Comparison of ENCODE assay signal across 9 mouse cellular contexts in the genomic region with DNA sequence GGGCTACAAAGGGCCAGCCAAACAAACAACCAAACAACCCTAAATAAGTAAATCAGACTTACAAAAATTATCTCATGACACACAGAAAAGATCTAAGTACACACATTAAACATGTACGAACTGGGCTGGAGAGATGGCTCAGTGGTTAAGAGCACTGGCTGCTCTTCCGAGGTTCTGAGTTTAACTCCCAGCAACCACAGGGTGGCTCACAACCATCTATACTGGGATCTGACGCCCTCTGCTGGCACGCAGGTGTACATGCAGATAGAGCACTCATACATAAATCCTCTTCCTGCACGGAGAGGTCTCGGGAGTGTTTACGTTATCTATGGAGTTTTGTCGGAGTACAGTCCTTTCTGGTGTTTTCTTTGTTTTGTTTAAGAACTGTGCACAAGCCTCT.
DNase-seq lines count a peak whose midpoint lies in the region; ATAC-seq and TF ChIP-seq lines count a peak whose summit lies in the region.
"Had no signal": no experiment of that assay in that cellular context is flagged by ENCODE, and none has a peak within 500 bp of the region (broad histone marks: within the 10 kb centered on the region; RNA-seq: fewer than 3 reads in every experiment).

No protein-coding gene starts in this region.

- H3K27ac ChIP-seq in hindbrain, embryonic 11.5 days (ENCODE audit: low read depth, low read length), result no peak overlapping the region
- no peak overlapping the region for H3K27ac ChIP-seq in hindbrain, embryonic 16.5 days (ENCODE audit: low read depth, low read length)
- no peak overlapping the region for H3K27ac ChIP-seq in lung, embryonic 14.5 days (ENCODE audit: low read depth)
- H3K27ac ChIP-seq in hindbrain, embryonic 13.5 days, result no peak overlapping the region
- H3K27ac ChIP-seq: macrophage had no signal

- no peak overlapping the region for H3K9ac ChIP-seq in hindbrain, embryonic 11.5 days (ENCODE audit: low read depth, low read length)
- no peak overlapping the region for H3K9ac ChIP-seq in hindbrain, embryonic 16.5 days (ENCODE audit: low read depth, low read length)
- H3K9ac ChIP-seq in lung, embryonic 14.5 days, result no peak overlapping the region
- H3K9ac ChIP-seq in hindbrain, embryonic 13.5 days, result no peak overlapping the region

- no peak for ATAC-seq in hindbrain, embryonic 11.5 days (ENCODE audit: low FRiP score)
- ATAC-seq in hindbrain, embryonic 16.5 days, result no peak
- ATAC-seq in lung, embryonic 14.5 days (ENCODE audit: insufficient read depth), result no peak
- no peak for ATAC-seq in hindbrain, embryonic 13.5 days (ENCODE audit: low FRiP score)

- 44% methylated on average over 8 of the region's 8 CpGs for WGBS in hindbrain, embryonic 11.5 days
- 36% methylated on average over 8 of the region's 8 CpGs for WGBS in hindbrain, embryonic 16.5 days
- WGBS in lung, embryonic 14.5 days, result 28% methylated on average over 8 of the region's 8 CpGs
- 42% methylated on average over 8 of the region's 8 CpGs for WGBS in hindbrain, embryonic 13.5 days

- H3K4me1 ChIP-seq in hindbrain, embryonic 11.5 days (replicated peaks; ENCODE audit: control insufficient read depth, insufficient read depth, low read length), result no peaks in the 10 kb centered on the region
- peaks cover 6% of the 10 kb centered on the region for H3K4me1 ChIP-seq in hindbrain, embryonic 16.5 days (ENCODE audit: control insufficient read depth, insufficient read depth, low read depth, low read length)
- H3K4me1 ChIP-seq in lung, embryonic 14.5 days (ENCODE audit: insufficient read depth), result no peaks in the 10 kb centered on the region
- H3K4me1 ChIP-seq in hindbrain, embryonic 13.5 days (replicated peaks), result peaks cover 9% of the 10 kb centered on the region

- H3K36me3 ChIP-seq in hindbrain, embryonic 11.5 days (ENCODE audit: control insufficient read depth, insufficient read depth, low read length), result no peaks in the 10 kb centered on the region
- no peaks in the 10 kb centered on the region for H3K36me3 ChIP-seq in hindbrain, embryonic 16.5 days (ENCODE audit: control insufficient read depth, insufficient read depth, low read length)
- H3K36me3 ChIP-seq in lung, embryonic 14.5 days (ENCODE audit: insufficient read depth), result 0 out of 2 replicates have a peak, but pooled peaks cover under 1% of the 10 kb centered on the region
- H3K36me3 ChIP-seq in hindbrain, embryonic 13.5 days, result no peaks in the 10 kb centered on the region

- no peak overlapping the region for H3K4me3 ChIP-seq in hindbrain, embryonic 11.5 days (ENCODE audit: low read depth, low read length)
- no peak overlapping the region for H3K4me3 ChIP-seq in hindbrain, embryonic 16.5 days (ENCODE audit: low read length)
- H3K4me3 ChIP-seq in lung, embryonic 14.5 days (ENCODE audit: low read depth, low read length), result no peak overlapping the region
- H3K4me3 ChIP-seq in hindbrain, embryonic 13.5 days, result no peak overlapping the region

- DNase-seq in hindbrain, embryonic 11.5 days (ENCODE audit: low spot score), result peak; percentile 41
- DNase-seq in CD8-positive naive resting alpha-beta T cell, adult 2 months (ENCODE audit: low read depth in 2 of 2, low spot score in 2 of 2), result peak; percentile 53 to 63
- DNase-seq in WW6 (ENCODE audit: low read depth, low spot score), result peak; percentile 71
- DNase-seq in hindlimb bud, embryonic 11.5 days (ENCODE audit: extremely low spot score, low read depth, low spot score), result peak; percentile 24
- peak; percentile 69 for DNase-seq in lung, embryonic 14.5 days
- DNase-seq in testis, postnatal 14 days (ENCODE audit: low spot score), result peak; percentile 53

- no peaks in the 10 kb centered on the region for H3K9me3 ChIP-seq in hindbrain, embryonic 11.5 days (ENCODE audit: control insufficient read depth, low read length)
- no peaks in the 10 kb centered on the region for H3K9me3 ChIP-seq in hindbrain, embryonic 16.5 days (ENCODE audit: control insufficient read depth, low read length)
- no peaks in the 10 kb centered on the region for H3K9me3 ChIP-seq in lung, embryonic 14.5 days (ENCODE audit: low read depth, low read length)
- H3K9me3 ChIP-seq in hindbrain, embryonic 13.5 days, result no peaks in the 10 kb centered on the region

- peak; percentile 82 for TF ChIP-seq CTCF in lung, embryonic 14.5 days (IDR thresholded peaks at IDR 0.05; ENCODE audit: low read depth)

- no peaks in the 10 kb centered on the region for H3K27me3 ChIP-seq in hindbrain, embryonic 11.5 days (ENCODE audit: control insufficient read depth, insufficient read depth, low read length)
- H3K27me3 ChIP-seq in hindbrain, embryonic 16.5 days (replicated peaks; ENCODE audit: control insufficient read depth, insufficient read depth, low read length), result no peaks in the 10 kb centered on the region
- H3K27me3 ChIP-seq in lung, embryonic 14.5 days (ENCODE audit: insufficient read depth, low read length), result no peaks in the 10 kb centered on the region
- H3K27me3 ChIP-seq in hindbrain, embryonic 13.5 days, result no peaks in the 10 kb centered on the region

- no peak overlapping the region for H3K4me2 ChIP-seq in hindbrain, embryonic 11.5 days (replicated peaks; ENCODE audit: low read depth, low read length)
- H3K4me2 ChIP-seq in hindbrain, embryonic 16.5 days (ENCODE audit: low read length), result no peak overlapping the region
- H3K4me2 ChIP-seq in lung, embryonic 14.5 days, result no peak overlapping the region
- H3K4me2 ChIP-seq in hindbrain, embryonic 13.5 days, result no peak overlapping the region
